Mouse (Mus musculus) limb, embryonic 14.5 days (tissue): ENCODE results near the gene Sh2d3c. TPM values are rescaled to one million over a fixed set of nuclear protein-coding genes. Genes with fewer than 3 reads are reported as not detected.
A peak's percentile ranks its signal among the peaks of the same experiment; 100 is the strongest.

ENCODE experiments used
- ATAC-seq: fragments of 200-750 bp; cut with Nextera tagmentation; 2 replicates; pipeline ENCODE4 v1.8.0; 2017; ENCODE audit warnings: low read depth, moderate number of reproducible peaks, moderate TSS enrichment; ENCODE audit not compliant: low FRiP score
- DNase-seq: peaks from one replicate; pipeline ENCODE4 v3.0.0-alpha.2; 2015; ENCODE audit warnings: low spot score
- H3K27ac ChIP-seq: fragments of 300-500 bp; sonication (generic); replicated peaks from 2 replicates; pipeline ENCODE4 v1.5.1; 2014; ENCODE audit warnings: low read depth, mild to moderate bottlenecking, low read length, moderate library complexity, mixed read lengths
- H3K27me3 ChIP-seq: fragments of 300-500 bp; sonication (generic); 2 replicates; pipeline ENCODE4 v1.6.1; 2014; ENCODE audit warnings: low read length, mixed read lengths; ENCODE audit not compliant: control insufficient read depth, insufficient read depth
- H3K36me3 ChIP-seq: fragments of 300-500 bp; sonication (generic); 2 replicates; pipeline ENCODE4 v1.6.1; 2014; ENCODE audit warnings: mild to moderate bottlenecking, low read length, moderate library complexity, mixed read lengths; ENCODE audit not compliant: control insufficient read depth, insufficient read depth
- H3K4me1 ChIP-seq: fragments of 300-500 bp; sonication (generic); 2 replicates; pipeline ENCODE4 v1.6.1; 2014; ENCODE audit warnings: antibody characterized with exemption, low read length, mixed read lengths; ENCODE audit not compliant: control insufficient read depth, insufficient read depth
- H3K4me2 ChIP-seq: fragments of 300-500 bp; sonication (generic); replicated peaks from 2 replicates; pipeline ENCODE4 v1.6.1; 2014; ENCODE audit warnings: low read depth, mild to moderate bottlenecking, low read length, moderate library complexity; ENCODE audit not compliant: severe bottlenecking
- H3K4me3 ChIP-seq: fragments of 300-500 bp; sonication (generic); replicated peaks from 2 replicates; pipeline ENCODE4 v1.5.1; 2014; ENCODE audit warnings: low read length
- H3K9ac ChIP-seq: fragments of 300-500 bp; sonication (generic); 2 replicates; pipeline ENCODE4 v1.6.1; 2014; ENCODE audit warnings: mild to moderate bottlenecking, low read depth, low read length, moderate library complexity; ENCODE audit not compliant: severe bottlenecking
- H3K9me3 ChIP-seq: fragments of 300-500 bp; sonication (generic); 2 replicates; pipeline ENCODE4 v1.6.1; 2016; ENCODE audit warnings: low read length; ENCODE audit not compliant: control insufficient read depth
- POLR2A ChIP-seq: fragments of 200-500 bp; IDR thresholded peaks from 2 replicates; pipeline ENCODE4 v1.8.0; 2012; ENCODE audit warnings: inconsistent platforms, mild to moderate bottlenecking, moderate library complexity, borderline replicate concordance; ENCODE audit not compliant: insufficient read depth, insufficient read length; ENCODE audit errors: extremely low read depth
- WGBS: fragments of 180-500 bp; shearing (Covaris S2); extraction: QIAGEN DNeasy Blood & Tissue Kit; methylation state at CpG from one replicate; pipeline ENCODE4 v1.1.7; 2014; 5-methylcytosine and 5-hydroxymethylcytosine counted together
- polyA plus RNA-seq, 2 experiments: library from polyadenylated mRNA; depleted of rRNA in 1 of 2; stranded (reverse) in 1 of 2; unstranded in 1 of 2; fragments of >200 nt; fragmentation: Nextera tagmentation in 1 of 2; extraction: Ambion mirVana in 1 of 2; gene quantifications; 2 replicates each; pipeline versions ENCODE4 v1.2.1 to v1.2.3; 2012 to 2014

Sh2d3c gene
- polyA plus RNA-seq, 2 experiments: 18.5 to 36.8 TPM

GRCm38 (mm10) chr2:32763353-32763752 is 42.5 kb downstream of the Sh2d3c start:
- Histone ChIP-seq H3K9ac (no peak overlapping the region), H3K36me3 (peaks cover 34% of the 10 kb centered on the region), H3K27ac (no peak overlapping the region), H3K9me3 (no peaks in the 10 kb centered on the region), H3K4me1 (no peaks in the 10 kb centered on the region; the same call in 1 of the 2 replicates), H3K4me3 (no peak overlapping the region), H3K4me2 (no peak overlapping the region), H3K27me3 (no peaks in the 10 kb centered on the region)
- ATAC-seq (no peak), DNase-seq (no peak)
- 82% methylated on average over 3 of the region's 3 CpGs for WGBS
- TF ChIP-seq POLR2A: no peak

DNA sequence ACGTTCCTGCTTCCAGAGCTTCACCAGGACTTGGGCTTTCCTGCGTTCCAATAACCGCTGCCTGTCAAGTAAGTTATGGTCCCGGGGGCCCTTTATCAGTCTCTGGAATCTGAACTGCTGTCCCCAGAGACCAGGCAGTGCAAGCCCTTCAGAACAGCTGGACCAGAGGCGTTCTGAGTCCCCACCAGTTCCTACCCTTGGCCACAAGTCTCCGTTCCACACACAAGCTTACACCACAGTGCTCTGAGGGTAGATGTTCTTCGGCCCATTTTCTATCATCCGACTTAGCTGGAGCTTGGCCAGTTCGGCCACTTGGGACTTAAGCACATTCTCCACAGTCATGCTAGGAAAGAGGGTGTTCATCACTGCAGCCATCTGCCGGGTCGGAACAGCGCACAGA is 46.4 kb downstream of the Sh2d3c start:
- Histone ChIP-seq H3K9ac (no peak overlapping the region), H3K36me3 (peaks cover 9% of the 10 kb centered on the region; the same call in 1 of the 2 replicates), H3K4me3 (no peak overlapping the region), H3K9me3 (no peaks in the 10 kb centered on the region), H3K4me2 (no peak overlapping the region), H3K27me3 (no peaks in the 10 kb centered on the region), H3K27ac (no peak overlapping the region), H3K4me1 (no peaks in the 10 kb centered on the region)
- DNase-seq: no peak
- ATAC-seq: no peak
- TF ChIP-seq POLR2A: no peak
- WGBS: 71% methylated on average over 12 of the region's 12 CpGs

DNA sequence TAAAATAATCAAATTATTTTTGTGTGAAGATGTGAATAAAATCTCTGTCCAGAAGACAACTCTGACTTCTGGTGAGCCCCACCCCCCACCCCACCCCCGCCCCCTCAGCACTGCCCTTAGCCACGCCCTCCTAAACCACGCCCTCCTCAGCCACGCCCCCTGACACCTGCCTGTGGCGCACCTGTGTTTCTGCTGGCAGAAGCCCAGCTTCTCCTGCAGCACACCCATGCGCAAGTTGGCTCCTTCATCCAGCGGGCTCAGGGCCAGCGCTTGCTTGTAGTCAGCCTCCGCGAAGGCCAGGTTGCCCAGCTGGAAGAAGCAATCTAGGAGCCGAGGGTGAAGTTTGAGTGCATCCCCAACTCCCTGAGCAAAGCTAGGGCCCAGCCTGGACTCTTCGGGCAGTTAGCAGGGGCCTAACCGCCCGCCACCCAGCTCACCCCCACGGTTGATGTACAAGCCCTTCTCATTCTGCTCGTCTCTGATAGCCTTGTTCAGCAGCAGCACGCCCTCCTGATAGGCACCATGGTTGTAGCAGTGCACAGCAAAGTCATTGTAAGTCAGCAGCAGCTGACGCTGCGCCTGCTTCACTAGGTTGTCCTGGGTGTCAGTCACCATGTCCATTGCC is 47.9 kb downstream of the Sh2d3c start:
- DNase-seq (peak; percentile 15), ATAC-seq (no peak)
- H3K4me1 ChIP-seq: no peaks in the 10 kb centered on the region
- H3K27ac ChIP-seq: no peak overlapping the region
- no peak overlapping the region for H3K9ac ChIP-seq
- H3K4me3 ChIP-seq: no peak overlapping the region
- no peaks in the 10 kb centered on the region for H3K27me3 ChIP-seq
- WGBS: 46% methylated on average over 19 of the region's 19 CpGs
- H3K9me3 ChIP-seq: no peaks in the 10 kb centered on the region
- TF ChIP-seq POLR2A: no peak
- H3K36me3 ChIP-seq: no peaks in the 10 kb centered on the region
- no peak overlapping the region for H3K4me2 ChIP-seq

- H3K36me3 ChIP-seq: no peaks in the 10 kb centered on the region
- TF ChIP-seq POLR2A: no peak
- H3K27ac ChIP-seq: no peak overlapping the region
- H3K4me3 ChIP-seq: no peak overlapping the region
- no peaks in the 10 kb centered on the region for H3K4me1 ChIP-seq
- no peak for DNase-seq
- no peak for ATAC-seq
- no peak overlapping the region for H3K9ac ChIP-seq
- no peaks in the 10 kb centered on the region for H3K9me3 ChIP-seq
- WGBS: 95% methylated on average over 5 of the region's 5 CpGs
- H3K27me3 ChIP-seq: no peaks in the 10 kb centered on the region
- H3K4me2 ChIP-seq: no peak overlapping the region
These were observed 48.7 kb downstream of the Sh2d3c start for GRCm38 (mm10) chr2:32769327-32770085.

GRCm38 (mm10) chr2:32771886-32772285 is 51.0 kb downstream of the Sh2d3c start:
- no peak overlapping the region for H3K4me2 ChIP-seq
- H3K9ac ChIP-seq: no peak overlapping the region
- H3K36me3 ChIP-seq: no peaks in the 10 kb centered on the region
- DNase-seq (no peak), ATAC-seq (no peak)
- H3K4me3 ChIP-seq: no peak overlapping the region
- H3K9me3 ChIP-seq: no peaks in the 10 kb centered on the region
- no peak overlapping the region for H3K27ac ChIP-seq
- H3K27me3 ChIP-seq: no peaks in the 10 kb centered on the region
- H3K4me1 ChIP-seq: peaks cover 7% of the 10 kb centered on the region
- no peak for TF ChIP-seq POLR2A
- 34% methylated on average over 12 of the region's 12 CpGs for WGBS
